Mouse (Mus musculus) left cerebral cortex, postnatal 10 days (tissue): ENCODE measurements around the gene Mettl3. TPM values are rescaled to one million over a fixed set of nuclear protein-coding genes. Genes with fewer than 3 reads are reported as not detected.
"Not testable (repeated sequence)": the region's sequence is repeated elsewhere in the genome, so short reads cannot be mapped to it uniquely, and the experiment has no call there.

ENCODE experiments used
- DNase-seq, 2 experiments: peaks; one replicate each; pipeline ENCODE4 v3.0.0; 2021 to 2022; ENCODE audit warnings: low spot score in 2 of 2, mixed read lengths in 1 of 2; ENCODE audit errors: extremely low spot score in 1 of 2
- intact Hi-C: fragments of 180-260 bp; cut with DNase I; formaldehyde crosslinking; loops from one replicate; pipeline ENCODE4 v1.15.1; 2025
- total RNA-seq, 2 experiments: library from RNA; stranded (reverse); gene quantifications; 2 replicates each; pipeline ENCODE4 v1.2.3; 2021

The Mettl3 gene
- total RNA-seq, 2 experiments from 2014 or later: 32.4 to 38.6 TPM

DNA sequence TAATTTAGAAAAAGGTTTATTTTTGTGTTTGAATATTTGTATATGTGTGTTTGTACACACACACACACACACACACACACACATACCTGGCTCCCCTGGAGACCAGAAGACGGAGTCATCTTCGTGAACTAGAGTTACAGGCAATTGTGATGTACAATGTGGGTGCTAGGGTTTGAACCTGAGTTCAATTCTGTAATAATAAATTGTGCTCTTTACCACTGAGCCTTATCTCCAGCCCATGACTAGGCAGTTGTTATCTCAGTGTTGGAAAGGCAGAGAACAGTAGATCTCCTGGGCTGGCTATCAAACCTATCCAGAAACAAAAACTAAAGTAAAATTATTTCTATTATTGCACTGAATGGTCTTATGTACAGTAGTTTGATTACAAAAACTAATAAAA is 1.2 kb upstream of the Mettl3 start:
- no peak for DNase-seq
- intact Hi-C loops: no loop called here

DNA sequence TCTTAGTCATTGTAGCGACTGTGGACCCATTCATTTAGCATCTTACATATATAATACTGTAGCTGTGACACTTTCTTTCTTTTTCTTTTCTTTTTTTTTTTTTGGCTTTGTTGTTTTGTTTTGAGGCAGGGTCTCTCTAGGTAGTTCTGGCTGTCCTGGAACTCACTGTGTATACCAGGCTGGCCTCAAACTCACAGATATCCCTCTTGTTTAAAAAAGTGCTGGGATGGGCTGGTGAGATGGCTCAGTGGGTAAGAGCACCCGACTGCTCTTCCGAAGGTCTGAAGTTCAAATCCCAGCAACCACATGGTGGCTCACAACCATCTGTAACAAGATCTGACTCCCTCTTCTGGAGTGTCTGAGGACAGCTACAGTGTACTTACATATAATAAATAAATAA is 1.4 kb downstream of the Mettl3 start:
- DNase-seq, intact Hi-C loops: not testable (repeated sequence)

DNA sequence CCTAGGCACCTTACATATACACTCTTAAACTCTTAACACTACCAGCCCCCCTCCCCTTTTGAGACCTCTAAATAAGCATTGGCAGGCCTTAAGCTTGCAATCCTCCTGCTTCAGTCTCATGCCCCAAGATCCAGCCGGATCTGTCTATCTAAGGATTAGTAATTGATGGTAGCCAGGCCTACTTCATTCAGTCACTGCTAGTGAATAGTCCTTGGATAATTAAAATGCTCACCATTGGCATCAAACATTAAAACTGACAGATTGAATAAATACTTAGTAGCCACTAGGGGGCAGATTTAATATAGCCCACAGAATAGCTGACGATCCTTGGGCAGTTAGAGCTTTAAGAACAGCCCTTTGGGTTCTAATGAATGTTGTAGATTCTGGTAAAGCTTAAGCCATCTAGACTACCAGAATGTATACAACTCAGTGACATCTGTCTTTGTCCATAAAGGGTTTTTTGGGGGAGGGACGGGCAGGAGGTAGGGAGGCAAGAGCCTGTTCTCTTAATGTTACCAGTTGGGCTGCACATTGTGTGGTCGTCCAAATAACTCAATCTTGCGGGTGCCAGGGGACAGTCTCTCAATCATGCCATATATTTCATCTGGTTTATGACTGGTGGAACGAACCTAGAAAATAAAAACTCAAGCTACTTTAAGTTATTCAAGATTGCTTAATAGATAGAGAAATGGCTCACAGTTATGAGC is 9.2 kb downstream of the Mettl3 start:
- DNase-seq: no peak
- intact Hi-C loops: loop anchor here (2.0 kb wide), 1 partner anchor 43 kb away; no protein-coding TSS in a partner anchor

DNA sequence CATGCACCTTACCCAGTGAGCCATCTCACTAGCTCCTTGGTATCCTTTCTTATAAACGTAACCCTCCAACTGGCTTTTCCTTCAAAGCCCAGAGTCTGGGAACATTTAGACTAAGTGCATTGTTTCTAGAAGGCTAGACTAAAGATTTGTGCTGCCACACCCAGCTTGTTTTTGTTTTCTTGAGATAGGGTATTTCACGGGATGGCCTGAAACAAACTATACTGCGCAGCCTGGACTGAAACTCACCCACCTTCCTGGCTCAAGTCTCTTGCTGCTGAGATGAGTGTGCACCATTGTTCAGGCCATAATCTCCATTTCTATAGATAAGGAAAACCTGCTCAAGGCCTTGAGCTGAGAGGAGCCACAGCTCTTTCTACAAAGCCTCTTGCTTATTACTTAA is 20.7 kb downstream of the Mettl3 start:
- no peak for DNase-seq
- intact Hi-C loops: loop anchor here (5.0 kb wide), 1 partner anchor 82 kb away; no protein-coding TSS in a partner anchor

DNA sequence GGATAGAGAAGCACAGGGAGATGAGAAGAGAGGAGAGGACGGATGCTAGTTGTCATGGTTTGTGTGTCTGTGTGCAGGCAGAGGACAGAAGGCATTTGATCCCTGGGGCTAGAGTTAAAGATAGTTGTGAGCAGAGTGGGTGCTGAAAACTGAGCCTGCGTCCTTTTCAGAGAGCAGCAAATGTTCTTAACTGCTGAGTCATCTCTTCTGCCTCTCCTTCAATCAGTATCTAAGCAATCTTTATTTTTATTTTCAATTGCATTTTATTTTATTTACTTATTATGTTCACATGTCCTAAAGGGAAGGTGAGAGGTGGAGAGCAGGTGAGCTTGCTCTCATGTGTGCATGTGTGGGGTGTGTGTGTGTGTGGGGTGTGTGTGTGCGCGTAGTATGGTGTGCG is 21.3 kb downstream of the Mettl3 start:
- DNase-seq: no peak
- intact Hi-C loops: loop anchor here (5.0 kb wide), 1 partner anchor 81 kb away; no protein-coding TSS in a partner anchor

DNA sequence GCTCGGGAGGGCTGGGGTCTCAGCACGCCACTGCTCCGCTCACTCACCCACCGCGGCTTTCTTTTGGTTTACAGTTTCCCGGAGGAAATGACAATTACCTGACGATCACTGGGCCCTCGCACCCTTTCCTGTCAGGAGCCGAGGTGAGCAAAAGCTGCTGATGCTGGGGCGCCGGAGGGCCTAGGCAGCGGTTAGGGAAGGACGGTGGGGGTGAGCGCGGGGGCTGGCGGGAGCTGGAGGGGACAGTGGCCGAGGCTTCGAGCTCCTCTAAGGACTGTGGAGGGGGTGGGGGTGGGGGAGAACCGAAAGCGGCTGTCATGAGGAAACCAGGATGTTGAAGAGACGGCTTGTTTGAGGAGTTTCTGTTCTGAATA is 25.2 kb downstream of the Mettl3 start:
- intact Hi-C loops: loop anchor here (5.0 kb wide), 1 partner anchor 77 kb away; no protein-coding TSS in a partner anchor
- DNase-seq: peak in 1 of 2 experiments; percentile 70

DNA sequence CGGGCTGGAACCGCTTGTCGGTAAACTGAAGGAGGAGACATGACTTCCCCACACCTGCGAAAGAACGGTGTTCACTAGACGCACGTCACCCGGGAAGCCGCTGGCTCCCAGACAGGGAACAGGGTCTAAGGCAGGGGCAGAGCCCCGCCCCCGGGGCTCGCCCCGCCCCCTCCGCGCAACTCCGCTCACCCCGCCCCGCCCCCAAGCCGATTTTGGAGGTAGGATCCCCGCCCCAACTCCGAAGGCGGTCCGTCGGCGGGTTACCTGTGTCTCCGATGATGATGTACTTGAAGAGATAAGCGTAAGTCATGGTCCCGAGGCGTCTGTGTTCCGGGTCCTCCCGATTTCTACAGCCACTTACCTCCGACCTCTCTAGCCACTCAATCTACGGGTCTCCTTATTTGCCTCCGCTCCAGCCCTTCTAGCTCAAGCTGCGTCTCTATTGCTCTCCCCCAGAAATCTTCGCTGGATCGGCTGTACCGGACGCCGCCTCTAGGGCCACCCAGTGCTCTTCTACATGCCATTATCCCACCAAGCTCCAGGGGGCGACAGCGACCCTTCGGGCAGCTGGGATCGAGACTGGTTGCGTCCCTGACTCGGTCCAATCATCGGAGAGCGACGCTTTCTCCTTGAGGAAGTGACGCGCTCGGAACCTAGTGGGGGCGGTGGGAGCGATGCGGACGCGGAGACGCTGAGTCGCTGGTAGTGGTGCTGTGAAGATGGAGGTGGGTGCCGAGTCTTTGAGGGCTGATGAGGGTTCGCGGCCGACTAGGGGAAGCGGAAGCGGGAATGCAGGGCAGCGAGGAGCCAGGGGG is 25.8 kb downstream of the Mettl3 start, which contains the start of the genes Tox4 and Rab2b:
Tox4 (plus strand) TSS at position 215 of the 815 bp plus-strand sequence.
Rab2b (minus strand) TSS at position 614 of the 815 bp plus-strand sequence.
- peak; percentile 97 to 99 for DNase-seq
- intact Hi-C loops: no loop called here

DNA sequence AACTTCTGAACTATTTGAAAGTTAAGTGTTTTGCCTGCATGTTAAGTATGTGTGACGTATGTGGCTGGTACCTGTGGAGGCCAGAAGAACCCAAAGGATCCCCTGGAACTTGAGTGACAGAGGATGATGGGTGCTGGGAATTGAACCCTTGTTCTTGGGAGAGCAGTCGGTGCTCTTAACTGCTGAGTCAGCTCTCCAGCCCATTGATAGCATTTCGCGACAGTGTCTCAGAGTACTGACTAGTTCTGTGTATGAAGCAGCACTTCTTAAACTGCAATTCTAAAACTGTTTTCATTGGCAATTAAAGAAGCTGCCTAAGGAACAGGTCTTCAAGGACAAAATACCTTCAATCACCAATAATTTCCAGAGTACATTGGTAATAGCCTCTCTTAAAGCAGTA is 27.7 kb downstream of the Mettl3 start:
- intact Hi-C loops: no loop called here
- no peak for DNase-seq

DNA sequence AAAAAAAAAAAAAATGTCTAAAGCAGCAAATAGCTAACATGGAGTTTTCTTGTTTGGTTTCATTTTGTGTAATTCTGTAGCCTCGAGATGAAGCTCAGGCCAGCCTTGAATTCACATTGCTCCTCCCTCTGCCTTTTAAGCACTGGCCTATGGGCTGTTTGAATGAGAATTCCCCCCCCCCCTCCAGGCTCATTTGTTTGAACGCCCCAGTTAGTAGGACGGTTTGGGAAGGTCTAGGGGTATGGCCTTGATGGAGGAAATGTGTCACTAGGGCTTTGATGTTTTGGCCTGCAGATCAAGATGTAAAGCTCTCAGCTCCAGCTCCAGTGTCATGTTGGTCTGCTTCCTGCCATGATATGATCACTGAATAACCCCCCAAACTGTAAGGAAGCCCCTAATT is 32.1 kb downstream of the Mettl3 start:
- intact Hi-C loops: loop anchor here (5.0 kb wide), 1 partner anchor 45 kb away; no protein-coding TSS in a partner anchor
- no peak for DNase-seq

DNA sequence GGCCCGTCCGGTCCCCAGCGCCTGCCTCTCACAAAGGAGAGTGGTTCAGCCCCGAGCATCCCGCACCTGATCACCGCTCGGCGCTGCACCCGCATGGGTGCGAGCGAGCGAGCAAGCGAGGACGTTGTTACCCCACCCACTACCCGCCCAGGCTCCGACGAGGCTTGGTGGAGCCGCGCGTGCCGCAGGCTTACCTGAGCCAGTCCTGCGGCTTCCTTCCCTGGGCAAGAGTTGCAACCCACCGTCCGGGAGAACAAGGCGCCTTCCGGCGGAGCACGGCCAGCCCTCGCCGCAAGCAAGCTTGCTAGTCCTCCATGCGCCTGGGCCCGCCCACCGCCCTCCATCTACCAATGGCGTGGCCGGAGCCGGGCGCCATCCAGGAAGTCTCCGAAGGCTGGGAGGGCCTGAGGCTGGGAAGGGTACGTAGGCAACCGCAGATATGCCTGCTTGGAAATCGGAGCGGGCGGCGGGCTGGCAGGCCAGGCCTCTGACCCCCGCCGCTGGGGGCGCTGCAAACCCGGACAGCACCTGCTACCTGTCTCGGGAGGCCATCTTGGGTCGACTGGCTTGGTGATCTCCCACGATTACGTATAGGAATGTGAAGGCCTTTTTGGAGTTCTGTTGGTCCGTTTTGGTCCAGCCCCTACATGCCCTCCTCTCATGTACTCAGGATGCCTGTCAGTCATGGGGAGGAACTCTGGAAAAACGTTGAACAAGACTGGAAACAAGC is 47.3 kb downstream of the Mettl3 start, which contains the start of gene Chd8:
Chd8 (minus strand) TSS at position 297 of the 730 bp plus-strand sequence.
- intact Hi-C loops: no loop called here
- peak; percentile 96 to 99 for DNase-seq

DNA sequence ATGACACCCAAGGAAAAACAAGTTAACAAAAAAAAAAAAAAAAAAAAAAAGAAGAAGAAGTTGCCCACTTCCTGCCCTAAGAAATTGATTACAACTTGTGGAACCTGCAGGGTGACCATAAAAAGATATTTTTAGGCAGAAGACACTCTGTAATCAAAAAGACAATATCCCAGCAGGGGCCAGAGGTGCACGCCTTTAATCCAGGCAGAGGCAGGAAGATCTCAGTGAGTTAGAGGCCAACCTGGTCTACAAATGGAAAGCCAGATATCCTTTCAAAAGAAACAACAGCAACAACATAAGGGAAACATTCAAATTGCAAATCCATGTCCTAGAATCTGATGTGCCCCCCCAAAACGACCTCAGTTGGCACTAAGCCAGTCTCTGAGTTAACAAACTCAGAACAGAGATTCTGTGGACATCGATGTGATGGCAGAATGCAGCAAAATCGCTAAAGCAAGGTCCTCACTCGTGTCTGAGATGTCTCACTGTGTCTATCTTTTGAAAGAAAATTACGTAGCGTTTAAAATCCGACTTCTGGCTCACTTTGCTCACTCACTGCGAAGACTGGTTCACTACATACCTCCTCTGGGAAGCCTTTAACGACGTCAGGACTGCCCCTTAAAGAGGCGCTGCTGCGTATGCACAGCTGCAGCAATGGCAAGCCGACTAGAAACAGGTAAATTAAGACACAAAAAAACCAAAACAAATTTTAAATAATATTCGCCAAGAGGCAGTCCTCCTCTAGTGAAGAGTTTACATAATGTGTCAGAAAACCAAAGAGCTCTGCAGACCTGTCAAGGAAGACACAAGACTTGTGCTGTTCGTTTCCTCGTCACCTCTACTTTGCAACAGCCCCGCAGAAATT is 48.4 kb downstream of the Mettl3 start:
- intact Hi-C loops: no loop called here
- DNase-seq: no peak

DNA sequence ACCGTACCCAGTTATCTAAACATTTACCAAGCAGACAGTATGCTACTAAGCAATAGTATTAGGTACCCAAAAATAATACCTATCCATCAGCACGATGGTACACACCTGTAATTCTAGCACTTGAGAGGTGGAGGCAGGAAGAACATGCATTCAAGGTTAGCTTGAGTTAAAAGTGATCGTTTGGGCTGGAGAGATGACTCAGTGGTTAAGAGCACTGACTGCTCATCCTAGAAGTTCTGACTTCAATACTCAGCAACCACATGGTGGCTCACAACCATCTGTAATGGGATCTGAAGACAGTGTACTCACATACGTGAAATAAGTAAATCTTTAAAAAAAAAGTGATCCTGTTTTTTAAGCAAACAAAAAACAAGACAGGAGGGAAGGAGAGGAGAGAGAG is 58.8 kb downstream of the Mettl3 start:
- DNase-seq: no peak
- intact Hi-C loops: no loop called here

Other genes starting within 250 kb of the Mettl3 start
- 100 to 1,000 TPM; 188 to 191 TPM for gene Hnrnpc, start 201.1 kb downstream of the Mettl3 start, total RNA-seq
- 1 to 10 TPM; 3.7 to 3.8 TPM for gene Rpgrip1, start 194.4 kb downstream of the Mettl3 start, total RNA-seq
- 10 to 100 TPM; 48.3 to 53.1 TPM for gene Supt16, start 107.7 kb downstream of the Mettl3 start, total RNA-seq
- 100 to 1,000 TPM; 111 to 126 TPM for gene Chd8, start 47.3 kb downstream of the Mettl3 start, total RNA-seq
- gene Tox4, start 26.0 kb downstream of the Mettl3 start, total RNA-seq: 10 to 100 TPM; 55.1 to 56.7 TPM
- gene Rab2b, start 25.6 kb downstream of the Mettl3 start, total RNA-seq: 10 to 100 TPM; 36.9 to 37.7 TPM
- gene Sall2, start 23.6 kb upstream of the Mettl3 start, total RNA-seq: 10 to 100 TPM; 39.6 to 39.9 TPM
- gene Olfr1513, start 51.3 kb upstream of the Mettl3 start, total RNA-seq: not detected
- not detected for gene Olfr1512, start 74.0 kb upstream of the Mettl3 start, total RNA-seq
- not detected for gene Olfr1511, start 92.3 kb upstream of the Mettl3 start, total RNA-seq
- not detected for gene Olfr1510, start 109.2 kb upstream of the Mettl3 start, total RNA-seq
- gene Olfr1509, start 137.9 kb upstream of the Mettl3 start, total RNA-seq: not detected
- gene Olfr1508, start 162.4 kb upstream of the Mettl3 start, total RNA-seq: not detected
- not detected for gene Olfr1507, start 190.6 kb upstream of the Mettl3 start, total RNA-seq